Mouse (Mus musculus) urinary bladder, postnatal 36 days (tissue): ENCODE data around the gene Arfgap3.
A peak's percentile ranks its signal among the peaks of the same experiment; 100 is the strongest.

Source experiments
- DNase-seq, 2 experiments: peaks; one replicate each; pipeline ENCODE4 v3.0.0; 2022; ENCODE audit warnings: low spot score in 2 of 2, mixed read lengths in 1 of 2

The Arfgap3 gene

DNA sequence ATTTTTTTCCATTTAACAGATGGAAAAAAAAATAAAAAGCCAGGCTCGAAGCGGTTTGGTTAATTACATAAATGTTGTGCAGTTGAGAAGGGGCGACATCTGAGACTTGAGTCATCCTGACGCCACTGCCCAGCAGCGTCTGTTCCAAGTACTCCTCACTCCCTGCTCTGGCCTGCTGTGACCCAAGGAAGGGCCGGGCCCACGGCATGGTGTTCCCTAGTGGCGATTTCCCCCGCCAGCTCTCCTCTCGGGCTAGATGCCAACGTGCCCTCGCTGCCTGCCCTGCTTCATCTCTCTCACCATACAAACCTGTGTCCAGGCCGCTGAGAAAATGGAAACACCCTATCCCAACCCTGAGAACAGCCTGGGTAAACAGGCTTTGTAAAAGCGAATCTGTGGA, 98.0 kb downstream of the Arfgap3 start:
- DNase-seq: peak in 1 of 2 experiments; percentile 51

DNA sequence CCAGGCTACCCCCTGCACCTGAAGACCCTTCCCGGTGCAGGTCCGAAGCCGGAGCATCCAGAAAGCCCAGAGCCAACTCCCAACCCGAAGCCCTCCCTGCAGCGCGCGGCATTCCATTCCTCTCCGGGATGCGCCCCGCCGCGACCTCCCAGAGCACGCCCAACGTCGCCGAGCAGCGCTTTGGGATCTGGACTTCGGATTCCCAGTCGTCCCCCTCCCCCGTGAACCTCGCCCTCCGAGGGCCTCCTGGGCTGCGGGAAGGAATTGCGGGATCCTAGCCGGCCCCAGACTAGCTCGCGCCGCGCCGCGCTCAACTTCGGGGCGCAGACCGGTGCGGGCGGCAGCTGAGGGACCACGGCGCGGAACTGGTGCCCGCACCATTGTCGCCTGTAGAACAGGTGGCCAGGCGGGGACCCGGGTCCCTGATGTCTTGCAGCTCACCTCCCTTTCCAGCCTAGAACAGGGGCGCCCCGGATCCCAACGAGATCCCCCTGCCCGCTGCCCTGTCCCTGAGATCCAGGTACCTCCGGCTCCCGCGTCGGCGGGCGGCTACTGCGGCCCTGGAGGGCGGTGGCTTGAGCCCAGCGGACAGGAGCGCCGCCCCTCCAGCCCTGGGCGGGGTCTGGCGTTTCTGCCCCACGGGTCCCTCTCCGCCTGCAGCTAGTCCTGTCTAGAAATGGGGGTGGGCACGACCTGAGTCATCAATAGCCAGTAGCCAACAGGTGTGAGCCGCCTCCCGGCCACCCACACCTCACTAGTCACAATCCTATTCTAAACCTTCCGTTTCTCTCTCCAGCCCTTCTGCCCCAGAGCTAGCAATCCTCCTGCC, 98.7 kb downstream of the Arfgap3 start, which contains the start of gene A4galt:
A4galt (minus strand) TSS at position 599 of the 829 bp plus-strand sequence.
- peak; percentile 67 to 70 for DNase-seq

DNA sequence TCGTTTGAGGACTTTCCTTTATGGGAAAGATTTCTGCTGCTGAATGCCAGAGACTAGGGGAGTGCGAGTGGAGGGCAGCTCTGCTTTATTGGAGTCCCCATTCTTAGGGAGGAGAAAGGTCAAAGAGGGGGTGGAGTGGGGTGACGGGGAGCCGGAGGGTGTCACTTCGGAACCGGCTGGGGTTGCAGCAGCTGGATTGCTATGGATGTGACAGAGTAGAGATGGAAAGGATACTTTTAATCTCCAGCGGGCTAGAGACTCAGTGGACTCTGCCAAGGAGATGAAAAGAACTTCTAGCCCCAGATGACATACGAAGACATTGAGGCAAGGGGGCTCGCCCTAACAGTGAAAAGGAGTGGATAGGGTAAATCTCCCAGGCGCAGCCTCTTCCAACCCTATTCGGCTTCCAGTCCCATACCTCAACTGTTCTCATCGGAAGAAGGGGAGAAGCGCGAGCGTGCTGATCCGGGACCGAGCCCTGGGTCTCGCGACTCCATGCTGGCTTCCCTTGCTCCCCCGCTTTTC, 99.3 kb downstream of the Arfgap3 start:
- no peak for DNase-seq
